Mouse (Mus musculus): ENCODE data around the gene Vps51.

- TF ChIP-seq CTCF (IDR thresholded peaks at IDR 0.05; ENCODE audit: borderline replicate concordance, extremely low read depth, insufficient read depth, insufficient read length) (peak; percentile 3; the same call in 1 of the 2 replicates), POLR2A (IDR thresholded peaks at IDR 0.05; ENCODE audit: borderline replicate concordance, extremely low read depth, insufficient read depth, insufficient read length, poor library complexity, severe bottlenecking) (peak; percentile 20; the same call in 1 of the 2 replicates)
Observed at GRCm38 (mm10) chr19:6067724-6068415, 9.2 kb downstream of the Vps51 start, which contains the start of gene Tm7sf2.
